Mouse (Mus musculus) thymus, postnatal 36 days (tissue): ENCODE data around the gene Abcc4.

Source experiments
- DNase-seq, 2 experiments: peaks; one replicate each; pipeline ENCODE4 v3.0.0; 2022; ENCODE audit warnings: mixed read lengths in 2 of 2

Gene Abcc4

GRCm38 (mm10) chr14:118635493-118636183 is 70.4 kb downstream of the Abcc4 start:
- no peak for DNase-seq

GRCm38 (mm10) chr14:118629649-118630048 is 76.4 kb downstream of the Abcc4 start:
- no peak for DNase-seq

GRCm38 (mm10) chr14:118621449-118621789 is 84.6 kb downstream of the Abcc4 start:
- DNase-seq: no peak

- DNase-seq: no peak
Measured at GRCm38 (mm10) chr14:118620773-118621448, 85.1 kb downstream of the Abcc4 start.

GRCm38 (mm10) chr14:118616698-118617311 is 89.2 kb downstream of the Abcc4 start:
- DNase-seq: peak; percentile 27 to 37

GRCm38 (mm10) chr14:118613734-118614133 is 92.3 kb downstream of the Abcc4 start:
- DNase-seq: no peak

GRCm38 (mm10) chr14:118611714-118612113 is 94.3 kb downstream of the Abcc4 start:
- DNase-seq: no peak

GRCm38 (mm10) chr14:118610786-118611185 is 95.2 kb downstream of the Abcc4 start:
- no peak for DNase-seq

- DNase-seq: no peak
Measured at GRCm38 (mm10) chr14:118608816-118609465, 97.1 kb downstream of the Abcc4 start.

GRCm38 (mm10) chr14:118608317-118608716 is 97.7 kb downstream of the Abcc4 start:
- no peak for DNase-seq

GRCm38 (mm10) chr14:118606476-118606875 is 99.5 kb downstream of the Abcc4 start:
- no peak for DNase-seq

GRCm38 (mm10) chr14:118604903-118605302 is 101.1 kb downstream of the Abcc4 start:
- no peak for DNase-seq

- no peak for DNase-seq
Measured at GRCm38 (mm10) chr14:118602031-118602430, 104.0 kb downstream of the Abcc4 start.

GRCm38 (mm10) chr14:118600746-118601145 is 105.3 kb downstream of the Abcc4 start:
- DNase-seq: no peak

GRCm38 (mm10) chr14:118598757-118599156 is 107.3 kb downstream of the Abcc4 start:
- no peak for DNase-seq

GRCm38 (mm10) chr14:118594463-118594862 is 111.6 kb downstream of the Abcc4 start:
- no peak for DNase-seq

- DNase-seq: peak; percentile 38 to 42
Measured at GRCm38 (mm10) chr14:118591477-118592403, 114.3 kb downstream of the Abcc4 start.

GRCm38 (mm10) chr14:118582333-118582941 is 123.6 kb downstream of the Abcc4 start:
- no peak for DNase-seq

- no peak for DNase-seq
Measured at GRCm38 (mm10) chr14:118581673-118582072, 124.3 kb downstream of the Abcc4 start.

- DNase-seq: no peak
Measured at GRCm38 (mm10) chr14:118579013-118579728, 126.8 kb downstream of the Abcc4 start.

- no peak for DNase-seq
Measured at GRCm38 (mm10) chr14:118577895-118578294, 128.1 kb downstream of the Abcc4 start.
